Mouse (Mus musculus): ENCODE results near the gene Dhrs4. TPM values are rescaled to one million over a fixed set of nuclear protein-coding genes. Genes with fewer than 3 reads are reported as not detected.

Gene Dhrs4
- polyA plus RNA-seq (2017; shearing (Covaris generic)), result 28.5 TPM

DNA sequence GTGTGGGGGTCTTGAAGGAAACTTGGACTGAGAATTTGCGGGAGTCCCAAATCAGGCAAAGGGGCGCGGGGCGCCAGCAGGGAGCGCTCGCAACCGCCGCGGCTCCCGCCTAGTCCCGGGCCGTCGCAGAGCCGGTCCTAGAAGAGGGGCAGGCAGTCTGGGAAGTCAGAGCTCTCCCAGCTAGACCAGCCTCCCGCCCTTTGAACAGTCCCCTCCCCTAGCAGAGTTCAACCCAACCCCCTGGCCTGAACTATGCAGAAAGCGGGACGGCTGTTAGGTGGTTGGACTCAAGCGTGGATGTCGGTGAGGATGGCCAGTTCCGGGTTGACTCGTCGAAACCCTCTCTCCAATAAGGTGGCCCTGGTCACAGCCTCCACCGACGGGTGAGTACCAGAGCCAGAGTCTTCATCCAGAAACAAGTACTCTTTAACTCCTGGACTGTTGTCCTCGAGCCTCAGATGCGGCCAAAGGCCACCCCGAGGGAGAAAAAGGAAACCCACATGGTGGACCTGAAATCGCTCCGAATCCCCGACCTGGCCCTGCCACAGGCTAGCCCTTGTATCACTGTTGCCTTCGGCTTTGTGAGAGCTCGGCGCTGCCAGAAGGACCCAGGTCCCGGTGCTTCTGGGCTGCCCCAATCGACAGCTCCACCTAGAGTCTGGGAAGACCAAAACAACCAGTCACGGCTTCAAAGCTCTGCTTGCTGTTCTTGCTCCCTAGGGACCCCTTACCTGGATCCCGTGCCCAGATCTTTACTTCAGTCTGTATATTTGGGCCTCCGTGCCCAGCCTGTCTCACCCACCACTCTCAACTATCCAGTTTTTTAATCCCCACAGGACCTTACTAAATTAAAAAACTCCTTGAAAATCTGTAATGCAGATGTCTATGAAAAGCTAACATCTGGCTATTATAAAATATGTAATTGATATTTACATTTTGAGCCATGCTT lies at the start of gene Dhrs4:
Gene Dhrs4, plus strand, starts transcription at position 108 of the 949 bp plus-strand sequence.

DNA sequence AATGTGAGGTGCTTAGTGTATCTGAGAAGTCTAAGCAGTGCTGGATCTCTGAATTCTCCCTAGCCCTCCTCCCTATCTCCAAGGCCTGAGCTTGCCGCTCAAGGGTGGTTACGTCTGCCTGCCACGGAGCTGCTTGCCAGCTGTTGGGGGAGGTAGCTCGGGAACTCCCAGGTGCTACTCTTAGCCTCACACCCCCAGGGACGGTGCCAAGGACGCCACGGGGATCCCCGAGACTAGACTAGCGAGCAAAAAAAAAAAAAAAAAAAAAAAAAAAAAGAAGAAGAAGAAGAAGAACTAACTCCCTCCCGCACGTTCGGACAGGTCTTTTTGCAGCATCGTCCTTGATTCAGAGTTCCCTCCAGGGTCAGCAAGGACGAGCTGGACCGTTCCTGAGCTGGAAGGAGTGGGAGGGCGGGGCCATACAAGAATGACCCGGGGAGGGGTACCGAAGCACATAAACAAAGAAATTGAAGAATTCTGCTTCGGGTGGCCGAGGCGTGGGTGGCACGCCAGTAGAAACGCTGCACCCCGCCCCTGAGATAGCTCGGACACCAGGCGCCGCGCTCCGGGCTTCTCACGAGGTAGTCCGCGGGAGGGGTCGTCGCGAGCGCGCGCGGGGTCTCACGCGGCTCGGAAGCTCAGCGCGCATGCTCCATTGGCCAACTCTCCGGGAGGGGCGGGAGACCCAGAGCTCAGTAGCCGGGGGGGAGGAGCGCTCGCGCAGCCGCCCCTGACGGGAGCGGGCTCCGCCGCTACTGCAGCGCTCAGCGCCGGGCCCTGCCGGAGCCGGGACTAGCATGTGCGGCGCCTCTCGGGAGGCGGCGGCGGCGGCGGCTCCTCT lies 12.0 kb downstream of the Dhrs4 start, which contains the start of gene Carmil3:
Gene Carmil3, plus strand, starts transcription at position 291 of the 841 bp plus-strand sequence.

DNA sequence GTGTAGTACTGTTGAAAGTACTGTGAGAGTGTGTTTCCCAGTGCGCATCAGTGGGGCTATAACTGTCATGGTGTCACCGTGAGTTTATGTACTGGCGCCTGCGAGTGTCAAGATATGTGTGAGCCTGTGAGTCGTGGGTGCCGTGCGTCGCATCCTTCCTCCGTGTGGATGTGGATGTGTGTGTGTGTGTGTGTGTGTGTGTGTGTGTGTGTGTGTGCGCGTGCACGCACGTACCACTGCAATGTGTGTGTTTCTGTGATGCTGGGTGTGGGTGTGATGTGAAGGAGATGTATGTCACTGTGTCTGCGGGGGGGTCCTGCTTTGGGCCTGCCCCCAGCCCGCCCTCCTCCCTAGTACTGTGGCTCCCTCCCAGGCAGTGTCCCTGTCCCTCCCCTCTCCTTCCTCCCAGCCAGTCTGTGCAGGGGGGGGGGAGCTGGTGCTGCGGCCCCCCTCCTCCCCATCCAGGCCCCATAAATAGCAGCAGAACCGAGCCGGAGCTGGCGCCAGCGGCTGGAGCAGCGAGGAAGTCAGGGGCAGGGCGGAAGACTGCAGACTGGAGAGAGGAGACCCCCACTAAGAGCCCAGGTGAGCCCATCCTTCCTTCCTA lies 31.7 kb downstream of the Dhrs4 start, which contains the start of gene Cpne6:
Gene Cpne6, plus strand, starts transcription at position 321 of the 607 bp plus-strand sequence.

DNA sequence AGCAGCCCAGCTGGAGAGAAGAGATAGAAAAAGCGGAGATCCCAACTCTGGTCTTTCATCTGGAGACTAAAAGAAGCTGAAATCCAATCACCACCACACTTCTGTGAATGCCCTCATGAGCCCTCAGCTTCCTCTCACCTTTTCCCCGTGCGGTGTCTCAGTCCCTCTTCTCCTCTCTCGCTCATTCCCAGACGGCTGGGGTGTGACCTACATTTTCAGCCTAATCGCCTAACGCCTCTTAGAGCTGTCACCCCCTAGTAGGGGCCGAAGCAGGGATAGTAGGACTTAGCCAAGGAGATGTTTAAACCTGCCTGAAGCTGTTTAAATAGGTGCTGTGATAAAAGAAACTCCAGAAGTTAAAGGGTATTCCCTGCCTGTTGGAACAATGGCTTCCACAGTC lies 46.2 kb downstream of the Dhrs4 start, which contains the start of gene Nrl:
Gene Nrl, minus strand, starts transcription at position 197 of the 400 bp plus-strand sequence.

Other genes with a start within 250 kb of the Dhrs4 start
- gene Carmil3, start 11.9 kb downstream of the Dhrs4 start, polyA plus RNA-seq (2017; shearing (Covaris generic)), result not detected
- 0.40 TPM for gene Cpne6, start 31.7 kb downstream of the Dhrs4 start, polyA plus RNA-seq (2017; shearing (Covaris generic))
- 0.23 TPM for gene Nrl, start 46.2 kb downstream of the Dhrs4 start, polyA plus RNA-seq (2017; shearing (Covaris generic))
- gene Pck2, start 61.5 kb downstream of the Dhrs4 start, polyA plus RNA-seq (2017; shearing (Covaris generic)), result 7.2 TPM
- 110 TPM for gene Dcaf11, start 81.2 kb downstream of the Dhrs4 start, polyA plus RNA-seq (2017; shearing (Covaris generic))
- gene A730061H03Rik, start 81.6 kb downstream of the Dhrs4 start, polyA plus RNA-seq (2017; shearing (Covaris generic)), result 4.5 TPM
- not detected for gene Fitm1, start 96.9 kb downstream of the Dhrs4 start, polyA plus RNA-seq (2017; shearing (Covaris generic))
- gene Psme1, start 99.4 kb downstream of the Dhrs4 start, polyA plus RNA-seq (2017; shearing (Covaris generic)), result 748 TPM
- 15.3 TPM for gene Emc9, start 106.5 kb downstream of the Dhrs4 start, polyA plus RNA-seq (2017; shearing (Covaris generic))
- 573 TPM for gene Psme2, start 112.4 kb downstream of the Dhrs4 start, polyA plus RNA-seq (2017; shearing (Covaris generic))
- gene Rnf31, start 113.0 kb downstream of the Dhrs4 start, polyA plus RNA-seq (2017; shearing (Covaris generic)), result 49.5 TPM
- gene Irf9, start 124.8 kb downstream of the Dhrs4 start, polyA plus RNA-seq (2017; shearing (Covaris generic)), result 49.4 TPM
- gene Rec8, start 139.3 kb downstream of the Dhrs4 start, polyA plus RNA-seq (2017; shearing (Covaris generic)), result 0.50 TPM
- 49.8 TPM for gene Ipo4, start 157.2 kb downstream of the Dhrs4 start, polyA plus RNA-seq (2017; shearing (Covaris generic))
- 2.1 TPM for gene Gm49378, start 159.1 kb downstream of the Dhrs4 start, polyA plus RNA-seq (2017; shearing (Covaris generic))
- 74.7 TPM for gene Tm9sf1, start 165.0 kb downstream of the Dhrs4 start, polyA plus RNA-seq (2017; shearing (Covaris generic))
- 0.51 TPM for gene Tssk4, start 171.4 kb downstream of the Dhrs4 start, polyA plus RNA-seq (2017; shearing (Covaris generic))
- 44.7 TPM for gene Mdp1, start 181.8 kb downstream of the Dhrs4 start, polyA plus RNA-seq (2017; shearing (Covaris generic))
- 33.1 TPM for gene Gmpr2, start 193.2 kb downstream of the Dhrs4 start, polyA plus RNA-seq (2017; shearing (Covaris generic))
- gene Nedd8, start 193.4 kb downstream of the Dhrs4 start, polyA plus RNA-seq (2017; shearing (Covaris generic)), result 239 TPM
- gene Tinf2, start 203.1 kb downstream of the Dhrs4 start, polyA plus RNA-seq (2017; shearing (Covaris generic)), result 189 TPM
- not detected for gene Tgm1, start 235.2 kb downstream of the Dhrs4 start, polyA plus RNA-seq (2017; shearing (Covaris generic))
- gene Rabggta, start 243.5 kb downstream of the Dhrs4 start, polyA plus RNA-seq (2017; shearing (Covaris generic)), result 85.5 TPM

Data from effector memory CD4-positive, alpha-beta T cell, adult 7 months (primary cell).